Mouse (Mus musculus) forebrain, embryonic 11.5 days (tissue): Measurements from ENCODE around the gene Arvcf. TPM values are rescaled to one million over a fixed set of nuclear protein-coding genes. Genes with fewer than 3 reads are reported as not detected.

Source experiments
- ATAC-seq: fragments of 200-750 bp; cut with Nextera tagmentation; replicated peaks from 2 replicates; pipeline ENCODE4 v1.8.0; 2017; ENCODE audit warnings: moderate TSS enrichment; ENCODE audit not compliant: low FRiP score
- DNase-seq: peaks from one replicate; pipeline ENCODE4 v3.0.0-alpha.2; 2017; ENCODE audit warnings: low spot score
- H3K27ac ChIP-seq: fragments of 300-500 bp; sonication (generic); 2 replicates; pipeline ENCODE4 v1.5.1; 2014; ENCODE audit warnings: low read depth, low read length
- H3K27me3 ChIP-seq: fragments of 300-500 bp; sonication (generic); 2 replicates; pipeline ENCODE4 v1.6.1; 2014; ENCODE audit warnings: mild to moderate bottlenecking, low read length, mixed read lengths; ENCODE audit not compliant: control insufficient read depth, insufficient read depth
- H3K36me3 ChIP-seq: fragments of 300-500 bp; sonication (generic); 2 replicates; pipeline ENCODE4 v1.6.1; 2014; ENCODE audit warnings: mild to moderate bottlenecking, low read length, moderate library complexity, mixed read lengths; ENCODE audit not compliant: control insufficient read depth, insufficient read depth
- H3K4me1 ChIP-seq: fragments of 300-500 bp; sonication (generic); replicated peaks from 2 replicates; pipeline ENCODE4 v1.6.1; 2014; ENCODE audit warnings: low read length, mixed read lengths; ENCODE audit not compliant: control insufficient read depth, insufficient read depth
- H3K4me2 ChIP-seq: fragments of 300-500 bp; sonication (generic); 2 replicates; pipeline ENCODE4 v1.6.1; 2014; ENCODE audit warnings: low read depth, mild to moderate bottlenecking, low read length, moderate library complexity, mixed read lengths; ENCODE audit not compliant: severe bottlenecking
- H3K4me3 ChIP-seq: fragments of 300-500 bp; sonication (generic); 2 replicates; pipeline ENCODE4 v1.5.1; 2014; ENCODE audit warnings: low read depth, low read length
- H3K9ac ChIP-seq: fragments of 300-500 bp; sonication (generic); 2 replicates; pipeline ENCODE4 v1.6.1; 2014; ENCODE audit warnings: low read length
- H3K9me3 ChIP-seq: fragments of 300-500 bp; sonication (generic); 2 replicates; pipeline ENCODE4 v1.6.1; 2016; ENCODE audit warnings: low read length, mixed read lengths; ENCODE audit not compliant: control insufficient read depth
- WGBS: fragments of 180-500 bp; shearing (Covaris S2); extraction: QIAGEN DNeasy Blood & Tissue Kit; methylation state at CpG from one replicate; pipeline ENCODE4 v1.1.7; 2014; 5-methylcytosine and 5-hydroxymethylcytosine counted together
- microRNA counts: library from miRNA; unstranded; fragments of <30 nt; microRNA quantifications from one replicate; lab custom pipeline; 2015
- microRNA-seq: library from miRNA; unstranded; fragments of <30 nt; microRNA quantifications from one replicate; pipeline ENCODE4, GENCODE M21; 2016; ENCODE audit not compliant: insufficient number of aligned reads
- polyA plus RNA-seq: library from polyadenylated mRNA; unstranded; fragments of >200 nt; fragmentation: Nextera tagmentation; extraction: Ambion mirVana; gene quantifications from 2 replicates; pipeline ENCODE4 v1.2.1, GENCODE M21; 2014

Gene Arvcf
- polyA plus RNA-seq, 1 experiment from 2014 or later = 103 TPM

GRCm38 (mm10) chr16:18451486-18452181 lies 103.7 kb downstream of the Arvcf start:
- Histone ChIP-seq H3K4me2 (no peak overlapping the region), H3K9me3 (no peaks in the 10 kb centered on the region), H3K27ac (no peak overlapping the region), H3K9ac (no peak overlapping the region), H3K4me1 (no peaks in the 10 kb centered on the region), H3K27me3 (no peaks in the 10 kb centered on the region), H3K4me3 (no peak overlapping the region), H3K36me3 (no peaks in the 10 kb centered on the region)
- ATAC-seq = no peak
- no peak for DNase-seq
- 69% methylated on average over 9 of the region's 9 CpGs for WGBS

GRCm38 (mm10) chr16:18452361-18452862 lies 104.4 kb downstream of the Arvcf start:
- Histone ChIP-seq H3K4me3 (no peak overlapping the region), H3K4me1 (no peaks in the 10 kb centered on the region), H3K9ac (no peak overlapping the region), H3K9me3 (no peaks in the 10 kb centered on the region), H3K4me2 (no peak overlapping the region), H3K36me3 (no peaks in the 10 kb centered on the region), H3K27ac (no peak overlapping the region), H3K27me3 (no peaks in the 10 kb centered on the region)
- WGBS = 85% methylated on average over 8 of the region's 8 CpGs
- DNase-seq (no peak), ATAC-seq (no peak)

- DNase-seq = no peak
Measured at GRCm38 (mm10) chr16:18453846-18454245, 105.9 kb downstream of the Arvcf start.

GRCm38 (mm10) chr16:18455407-18455806 lies 107.4 kb downstream of the Arvcf start:
- Histone ChIP-seq H3K36me3 (no peaks in the 10 kb centered on the region), H3K27me3 (no peaks in the 10 kb centered on the region), H3K4me3 (no peak overlapping the region), H3K9me3 (no peaks in the 10 kb centered on the region), H3K4me2 (no peak overlapping the region), H3K27ac (no peak overlapping the region), H3K4me1 (peaks cover 11% of the 10 kb centered on the region), H3K9ac (no peak overlapping the region)
- WGBS = 92% methylated on average over 6 of the region's 6 CpGs
- ATAC-seq (no peak), DNase-seq (no peak)

More at GRCm38 (mm10) chr16:18453846-18454245, 105.9 kb downstream of the Arvcf start:
- no peak overlapping the region for H3K4me3 ChIP-seq
- H3K4me2 ChIP-seq = no peak overlapping the region
- ATAC-seq = no peak
- no peaks in the 10 kb centered on the region for H3K27me3 ChIP-seq
- no peak overlapping the region for H3K9ac ChIP-seq
- WGBS = 56% methylated on average over 5 of the region's 5 CpGs
- no peak overlapping the region for H3K27ac ChIP-seq
- H3K4me1 ChIP-seq = peaks cover under 1% of the 10 kb centered on the region; the same call in 1 of the 2 replicates
- no peaks in the 10 kb centered on the region for H3K9me3 ChIP-seq
- H3K36me3 ChIP-seq = no peaks in the 10 kb centered on the region

MicroRNAs within 50 kb of the gene (microRNA counts, 519-probe panel; counts per million panel counts)
- microRNA mmu-miR-185 (lab: Ali Mortazavi, UCI) = 4,055 counts per million, percentile 30 among the panel's probes with 10 or more counts

Small RNA genes within 50 kb of the gene (microRNA-seq; reads per million reads assigned to microRNA genes)
- gene Gm26219 (not detected), gene Mir185 (599 reads per million, percentile 61 among the genes with 10 or more reads in this experiment)

Other genes starting within 250 kb of the Arvcf start
- gene Rtn4r, start 220.5 kb upstream of the Arvcf start, polyA plus RNA-seq = 3.2 and 4.0 TPM in 2 replicates
- not detected in 2 replicates for gene Ccdc188, start 130.3 kb upstream of the Arvcf start, polyA plus RNA-seq
- 15.8 and 18.6 TPM in 2 replicates for gene Zdhhc8, start 113.0 kb upstream of the Arvcf start, polyA plus RNA-seq
- gene Trmt2a, start 99.5 kb upstream of the Arvcf start, polyA plus RNA-seq = 110 TPM in 2 replicates
- gene Ranbp1, start 99.5 kb upstream of the Arvcf start, polyA plus RNA-seq = 1,172 and 1,252 TPM in 2 replicates
- gene Gm49776, start 89.9 kb upstream of the Arvcf start, polyA plus RNA-seq = 6.2 TPM in 1 of 2 replicates, not detected in the other
- gene Dgcr8, start 58.9 kb upstream of the Arvcf start, polyA plus RNA-seq = 49.1 and 52.4 TPM in 2 replicates
- 39.1 and 40.4 TPM in 2 replicates for gene Tango2, start 79 bp upstream of the Arvcf start, polyA plus RNA-seq
- 24.8 and 26.7 TPM in 2 replicates for gene Txnrd2, start 78.2 kb downstream of the Arvcf start, polyA plus RNA-seq
- 53.6 and 55.2 TPM in 2 replicates for gene Comt, start 78.7 kb downstream of the Arvcf start, polyA plus RNA-seq
- 14.9 and 17.7 TPM in 2 replicates for gene Gnb1l, start 150.5 kb downstream of the Arvcf start, polyA plus RNA-seq
- 2.6 and 3.8 TPM in 2 replicates for gene Rtl10, start 150.7 kb downstream of the Arvcf start, polyA plus RNA-seq
- gene Tbx1, start 242.5 kb downstream of the Arvcf start, polyA plus RNA-seq = 0.83 and 1.3 TPM in 2 replicates